Mouse (Mus musculus) right cerebral cortex, postnatal 25 days (tissue): ENCODE data around the gene Cdh12.
"Not testable (repeated sequence)": the region's sequence is repeated elsewhere in the genome, so short reads cannot be mapped to it uniquely, and the experiment has no call there.

ENCODE experiments used
- DNase-seq: peaks from one replicate; pipeline ENCODE4 v3.0.0; 2022

The Cdh12 gene

GRCm38 (mm10) chr15:21109889-21110500, 660.9 kb downstream of the Cdh12 start:
- DNase-seq: no peak

DNA sequence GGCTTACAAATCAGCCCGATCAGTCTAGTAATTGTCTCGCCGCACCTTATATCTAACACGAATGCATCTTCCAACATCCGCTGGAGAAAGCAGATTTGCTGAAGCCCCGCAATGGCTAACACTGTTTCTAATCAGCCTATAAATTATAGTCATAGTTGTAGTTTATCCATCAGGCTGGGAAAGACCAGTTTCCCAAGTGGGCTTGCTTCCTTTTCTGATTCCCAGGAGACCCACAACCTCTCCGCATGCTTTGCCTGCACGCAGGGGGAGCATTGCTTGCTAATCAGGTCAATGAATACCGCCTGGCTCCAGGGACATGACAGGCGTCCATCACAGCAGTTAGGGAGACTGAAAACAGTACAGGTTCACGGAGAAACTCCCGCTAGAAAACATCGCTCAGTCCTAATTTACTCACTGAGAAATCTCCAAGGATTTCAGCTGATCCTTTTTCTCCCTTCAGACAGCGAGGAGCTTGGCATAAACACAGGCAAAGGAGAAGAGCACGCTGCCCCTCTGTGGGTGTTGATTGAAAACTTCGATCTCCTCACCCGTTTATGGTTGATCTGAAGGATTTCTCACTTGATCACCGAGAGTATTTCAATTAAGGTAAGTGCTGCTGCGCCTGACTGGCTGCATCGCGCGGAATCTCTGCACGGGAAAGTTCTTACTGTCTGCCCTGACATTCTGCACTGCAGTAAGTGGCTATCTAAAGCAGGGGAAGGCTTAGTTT, 662.0 kb downstream of the Cdh12 start:
- DNase-seq: peak; percentile 37

DNA sequence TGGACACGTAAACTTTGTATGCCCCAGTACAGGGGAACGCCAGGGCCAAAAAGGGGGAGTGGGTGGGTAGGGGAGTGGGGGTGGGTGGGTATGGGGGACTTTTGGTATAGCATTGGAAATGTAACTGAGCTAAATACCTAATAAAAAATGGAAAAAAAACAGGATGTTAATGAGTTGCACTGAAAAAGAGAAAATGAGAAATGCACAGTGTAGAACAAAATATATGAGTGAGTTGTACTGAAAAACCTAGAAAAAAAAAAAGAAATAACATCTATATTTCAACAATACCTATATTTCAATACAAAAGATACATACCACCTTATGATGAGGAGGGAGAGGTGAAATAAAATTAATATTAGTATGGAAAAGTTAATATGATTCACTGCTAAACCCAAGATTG, 665.7 kb downstream of the Cdh12 start:
- DNase-seq: not testable (repeated sequence)

GRCm38 (mm10) chr15:21130660-21131059, 681.6 kb downstream of the Cdh12 start:
- DNase-seq: no peak

DNA sequence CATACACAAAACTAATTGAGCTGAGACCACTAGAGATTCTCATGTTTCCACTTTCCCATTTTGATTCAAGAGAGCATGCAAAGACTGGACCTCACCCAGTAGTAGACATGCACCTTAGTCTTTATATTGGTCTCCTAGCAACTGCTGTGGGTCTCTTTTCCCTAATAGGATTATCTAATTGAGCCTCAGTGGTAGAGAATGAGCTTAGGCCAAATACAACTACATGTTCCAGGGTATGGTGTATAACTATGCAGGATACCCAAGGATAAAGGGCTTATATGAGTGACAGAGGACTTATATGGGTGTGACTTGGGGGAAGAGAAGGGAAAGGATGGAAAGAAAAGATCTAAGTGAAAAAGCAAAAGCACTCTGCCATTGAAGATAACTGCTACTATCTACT, 683.9 kb downstream of the Cdh12 start:
- no peak for DNase-seq

GRCm38 (mm10) chr15:21146896-21147295, 697.8 kb downstream of the Cdh12 start:
- no peak for DNase-seq

DNA sequence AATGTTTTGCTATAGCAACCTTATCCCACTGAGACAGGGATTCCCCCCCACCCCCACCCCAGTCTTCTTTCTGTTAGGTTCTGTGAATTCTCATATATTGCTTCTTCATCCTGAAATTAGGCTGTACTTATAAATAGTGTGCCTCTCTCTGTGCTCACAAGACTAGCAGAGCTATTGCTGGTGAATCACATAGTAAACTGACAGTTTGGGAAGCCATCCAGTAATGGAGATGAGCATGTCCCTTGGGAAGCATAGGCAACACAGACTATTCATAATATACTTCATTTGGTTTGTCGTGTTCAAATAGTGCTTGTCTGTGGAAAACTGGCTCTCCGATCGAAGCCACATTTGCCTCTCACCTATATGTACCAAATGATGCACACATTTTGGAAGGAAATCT, 704.5 kb downstream of the Cdh12 start:
- no peak for DNase-seq

DNA sequence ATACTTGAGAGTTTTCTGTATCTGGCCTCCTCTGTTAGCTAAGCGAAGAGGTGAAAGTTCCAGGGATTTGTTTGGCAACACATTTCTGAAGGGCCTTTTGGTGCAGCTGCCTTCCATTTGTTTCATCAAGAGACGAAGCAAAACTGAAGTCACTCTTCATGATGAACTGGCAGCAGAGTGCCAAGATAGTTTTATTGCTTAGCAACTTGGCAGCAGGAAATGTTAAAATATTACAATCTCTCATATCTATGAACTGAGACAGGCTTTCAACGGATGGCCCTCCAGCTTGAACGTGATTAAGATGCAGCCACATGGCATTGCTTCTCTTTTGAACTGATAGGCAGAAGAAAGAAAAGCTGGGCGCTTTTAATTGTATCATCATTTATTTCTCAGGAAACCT, 730.7 kb downstream of the Cdh12 start:
- DNase-seq: peak; percentile 5

GRCm38 (mm10) chr15:21180191-21180590, 731.1 kb downstream of the Cdh12 start:
- DNase-seq: no peak

- DNase-seq: no peak
Observed at GRCm38 (mm10) chr15:21185799-21186198, 736.7 kb downstream of the Cdh12 start.

DNA sequence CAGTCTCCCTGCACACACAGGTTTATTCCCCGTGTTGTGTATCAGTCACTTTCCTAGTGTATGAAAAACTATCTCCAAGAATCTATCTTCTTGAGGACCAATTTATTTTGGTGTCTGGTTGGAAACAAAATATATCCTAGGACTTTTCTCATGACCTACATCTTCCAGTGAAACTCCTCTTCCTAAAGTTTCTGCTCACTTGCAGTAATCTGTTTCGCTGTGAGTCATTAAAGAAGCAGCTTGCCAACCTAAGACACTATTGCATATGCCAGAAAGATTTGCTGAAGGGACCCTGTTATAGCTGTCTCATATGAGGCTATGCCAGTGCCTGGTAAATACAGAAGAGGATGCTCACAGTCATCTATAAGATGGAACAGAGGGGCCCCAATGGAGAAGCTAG, 761.0 kb downstream of the Cdh12 start:
- not testable (repeated sequence) for DNase-seq

DNA sequence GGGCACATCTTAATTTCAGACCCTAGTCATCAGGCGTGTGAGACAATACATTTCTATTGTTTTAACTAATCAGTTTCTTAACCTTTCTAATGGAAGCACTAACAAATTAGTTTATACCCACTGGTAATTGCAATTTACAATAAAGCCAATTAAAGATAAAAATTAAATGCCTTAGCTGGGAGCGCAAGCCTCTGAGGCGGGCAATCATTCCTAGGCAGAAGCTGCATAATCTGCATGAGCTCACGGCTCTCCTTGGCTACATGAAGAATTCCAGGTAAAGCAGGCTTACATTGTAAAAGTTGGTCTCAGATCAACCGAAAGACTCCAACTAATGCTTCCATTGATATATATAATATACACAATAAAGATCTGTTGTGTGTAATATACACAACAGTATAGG, 773.9 kb downstream of the Cdh12 start:
- no peak for DNase-seq

DNA sequence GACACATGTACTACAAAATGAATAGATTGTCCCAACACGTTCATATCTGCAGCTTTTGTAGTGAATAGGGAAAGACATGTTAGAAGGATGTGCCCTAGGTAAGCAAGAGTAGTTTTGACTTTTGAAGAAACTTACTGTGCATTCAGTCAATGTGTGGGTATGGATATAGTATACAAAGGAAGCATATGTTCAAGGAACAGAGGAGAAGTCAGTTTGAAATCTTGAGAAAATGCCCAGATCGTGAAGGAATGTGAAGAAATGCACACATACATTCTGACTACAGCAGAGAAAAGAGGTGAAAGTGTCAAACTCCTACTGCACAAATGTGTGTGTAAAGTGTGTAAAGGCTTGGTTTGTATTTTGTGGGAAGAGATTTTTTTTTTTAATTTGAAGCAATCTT, 812.3 kb downstream of the Cdh12 start:
- no peak for DNase-seq

DNA sequence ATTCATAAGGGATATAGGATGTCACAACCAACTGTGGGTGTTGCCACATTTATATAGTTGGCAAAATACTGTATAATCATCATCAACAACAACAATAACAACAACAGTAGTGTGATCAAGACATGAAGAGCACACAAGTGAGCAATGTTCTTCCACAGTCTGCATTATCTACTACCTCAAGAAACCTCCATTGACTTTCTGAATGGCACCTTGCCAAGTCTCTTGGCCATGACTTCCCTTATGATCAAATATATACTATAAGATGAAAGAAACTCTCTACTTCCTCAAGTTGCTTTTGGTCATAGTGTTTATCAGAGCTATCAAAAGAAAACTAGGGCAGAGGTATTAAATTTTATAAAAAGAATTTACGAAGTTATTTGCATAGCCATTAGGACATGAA, 820.8 kb downstream of the Cdh12 start:
- no peak for DNase-seq

- DNase-seq: no peak
Observed at GRCm38 (mm10) chr15:21297051-21297450, 848.0 kb downstream of the Cdh12 start.

DNA sequence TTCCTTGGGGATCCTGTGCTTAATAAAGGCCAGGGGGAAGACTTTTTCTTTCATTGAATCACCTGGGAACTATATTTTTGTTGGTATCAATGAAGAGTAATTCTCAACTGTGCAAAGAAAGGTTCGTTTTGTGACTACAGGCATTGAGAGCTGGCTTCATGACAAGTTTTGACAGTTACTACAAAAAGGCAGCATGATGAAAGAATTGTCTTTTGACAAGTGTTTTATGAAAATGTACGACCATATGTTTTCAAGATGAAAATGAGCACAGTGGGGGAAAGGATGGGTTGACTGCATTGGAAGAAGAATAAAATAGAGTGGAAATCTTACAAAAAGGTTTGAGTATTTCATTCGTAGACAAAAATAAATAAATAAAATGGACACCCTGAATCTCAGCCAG, 866.4 kb downstream of the Cdh12 start:
- no peak for DNase-seq

- no peak for DNase-seq
Observed at GRCm38 (mm10) chr15:21343853-21344252, 894.8 kb downstream of the Cdh12 start.

- DNase-seq: no peak
Observed at GRCm38 (mm10) chr15:21344323-21344722, 895.3 kb downstream of the Cdh12 start.

DNA sequence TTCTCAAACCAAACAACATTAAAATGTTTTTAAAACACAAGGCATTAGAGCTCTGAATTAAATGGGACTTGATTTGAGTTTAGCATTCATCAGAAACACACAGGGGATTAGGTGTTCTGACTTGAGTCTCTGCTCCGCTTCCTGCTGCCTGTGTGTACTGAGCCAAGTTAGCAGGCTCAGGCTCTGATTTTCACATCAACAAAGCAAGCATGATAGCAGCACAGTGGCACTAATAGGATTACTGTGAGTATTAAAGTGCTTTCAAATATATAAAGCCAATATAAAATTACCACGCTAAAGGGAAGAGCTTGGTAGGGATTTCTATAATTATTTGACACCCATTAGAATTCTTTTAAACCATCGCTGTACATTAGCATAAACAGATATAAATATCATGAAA, 895.7 kb downstream of the Cdh12 start:
- DNase-seq: no peak

DNA sequence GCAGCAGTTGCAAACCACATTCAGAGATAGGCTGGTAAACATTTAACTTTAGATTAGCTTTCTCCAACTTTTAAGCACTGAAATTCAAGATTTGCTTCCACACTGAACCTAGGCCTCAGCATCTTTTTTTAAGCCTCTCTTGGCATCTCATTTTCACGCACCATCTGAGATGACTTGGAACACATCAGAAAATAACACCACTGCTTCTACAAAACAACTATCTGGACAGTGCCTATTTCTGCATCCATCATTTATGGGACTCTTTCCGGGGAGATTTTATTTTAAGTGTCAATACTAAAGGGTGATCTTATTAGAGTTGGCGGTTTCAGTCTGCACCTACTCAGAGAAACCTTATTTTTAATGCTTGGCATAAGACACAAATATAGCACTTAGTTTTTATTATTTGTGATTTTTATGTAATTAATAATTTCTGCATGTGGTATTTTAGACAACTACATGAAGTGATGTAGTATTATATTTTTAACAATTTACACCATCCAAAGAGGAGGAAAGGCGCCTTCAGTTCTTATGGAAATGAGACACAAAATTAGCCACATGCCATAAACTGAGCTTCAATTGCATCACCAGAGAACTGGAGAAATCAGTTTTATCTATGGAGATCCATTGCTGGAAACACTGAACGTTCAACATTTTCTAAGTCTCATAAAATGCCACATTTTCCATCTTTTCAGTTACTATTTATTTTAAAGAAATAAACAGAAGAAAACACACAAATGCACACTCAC, 906.5 kb downstream of the Cdh12 start:
- no peak for DNase-seq

- DNase-seq: no peak
Observed at GRCm38 (mm10) chr15:21366366-21366765, 917.3 kb downstream of the Cdh12 start.

DNA sequence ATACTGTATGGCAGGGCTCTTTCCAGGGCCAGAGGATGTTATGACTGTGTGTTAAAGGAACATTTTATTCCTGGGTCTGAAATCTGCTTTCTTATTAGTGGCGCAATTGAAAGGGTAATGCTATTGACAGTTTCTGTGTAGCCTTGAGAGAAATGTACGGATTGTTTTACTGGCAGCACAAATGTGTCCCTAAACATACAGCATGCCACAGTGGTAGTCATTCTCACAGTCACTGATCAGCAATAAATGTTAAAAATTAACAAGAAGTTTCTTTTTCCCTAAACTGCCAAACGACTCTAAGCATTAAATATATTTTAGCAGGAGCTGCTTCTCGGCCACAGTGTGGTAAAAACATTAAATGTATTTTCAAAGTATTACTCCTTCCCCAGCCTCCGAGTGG, 926.4 kb downstream of the Cdh12 start:
- DNase-seq: no peak

DNA sequence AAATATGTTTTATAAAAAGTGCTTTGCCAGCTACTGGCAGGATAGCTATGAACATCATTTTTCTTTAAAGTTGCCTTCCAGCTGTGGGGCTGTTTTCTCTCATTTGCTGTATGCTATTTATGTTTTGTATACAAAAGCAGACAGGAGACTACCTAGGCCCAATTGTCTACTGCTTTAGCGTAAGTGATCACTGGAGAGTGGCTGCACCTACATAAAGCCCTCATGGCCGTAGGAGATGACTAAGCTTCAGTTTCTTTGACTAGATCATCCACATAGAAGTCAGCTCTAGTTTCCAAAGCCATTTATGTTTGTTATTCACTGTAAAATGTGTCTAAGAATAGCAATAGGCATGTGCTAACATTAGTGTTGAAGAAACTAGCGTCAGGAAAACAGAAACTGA, 926.8 kb downstream of the Cdh12 start:
- no peak for DNase-seq

DNA sequence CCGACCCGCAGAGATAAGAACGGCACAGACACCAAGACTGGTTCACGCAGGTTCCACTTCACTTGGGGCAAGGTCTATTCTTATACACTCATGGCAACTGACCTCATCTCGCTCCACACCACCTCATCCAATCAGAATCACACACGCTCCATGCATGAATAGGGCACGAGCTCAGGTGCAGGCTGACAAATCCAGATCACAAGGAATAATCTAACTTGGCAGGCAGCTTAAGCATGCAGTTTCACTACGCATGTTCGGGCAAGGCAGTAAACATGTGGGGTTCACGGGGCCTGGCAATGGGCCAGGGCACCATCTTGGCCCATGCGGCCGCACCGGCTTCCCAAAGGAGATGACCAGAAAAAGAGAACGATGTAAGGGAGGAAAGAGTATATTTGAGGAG, 942.4 kb downstream of the Cdh12 start:
- not testable (repeated sequence) for DNase-seq
